Mouse (Mus musculus) hindbrain, embryonic 14.5 days (tissue): Measurements from ENCODE around the gene Teddm2. TPM values are rescaled to one million over a fixed set of nuclear protein-coding genes. Genes with fewer than 3 reads are reported as not detected.

Experiments used
- ATAC-seq: fragments of 200-750 bp; cut with Nextera tagmentation; 2 replicates; pipeline ENCODE4 v1.8.0; 2017; ENCODE audit warnings: moderate number of reproducible peaks, mild to moderate bottlenecking, moderate TSS enrichment, moderate library complexity; ENCODE audit not compliant: low FRiP score
- DNase-seq: peaks from one replicate; pipeline ENCODE4 v3.0.0-alpha.2; 2015; ENCODE audit warnings: low spot score
- H3K27ac ChIP-seq: fragments of 300-500 bp; sonication (generic); 2 replicates; pipeline ENCODE4 v1.5.1; 2014; ENCODE audit warnings: mild to moderate bottlenecking, moderate library complexity
- H3K27me3 ChIP-seq: fragments of 300-500 bp; sonication (generic); 2 replicates; pipeline ENCODE4 v1.6.1; 2014; ENCODE audit warnings: mild to moderate bottlenecking, low read length, mixed read lengths; ENCODE audit not compliant: control insufficient read depth, insufficient read depth
- H3K36me3 ChIP-seq: fragments of 300-500 bp; sonication (generic); replicated peaks from 2 replicates; pipeline ENCODE4 v1.6.1; 2014; ENCODE audit not compliant: control insufficient read depth, insufficient read depth
- H3K4me1 ChIP-seq: fragments of 300-500 bp; sonication (generic); replicated peaks from 2 replicates; pipeline ENCODE4 v1.6.1; 2014; ENCODE audit warnings: antibody characterized with exemption, low read length, mixed read lengths; ENCODE audit not compliant: control insufficient read depth, insufficient read depth
- H3K4me2 ChIP-seq: fragments of 300-500 bp; sonication (generic); replicated peaks from 2 replicates; pipeline ENCODE4 v1.6.1; 2014; ENCODE audit warnings: mild to moderate bottlenecking, moderate library complexity
- H3K4me3 ChIP-seq: fragments of 300-500 bp; sonication (generic); replicated peaks from 2 replicates; pipeline ENCODE4 v1.5.1; 2014; ENCODE audit warnings: mild to moderate bottlenecking, low read length
- H3K9ac ChIP-seq: fragments of 300-500 bp; sonication (generic); 2 replicates; pipeline ENCODE4 v1.6.1; 2014
- H3K9me3 ChIP-seq: fragments of 300-500 bp; sonication (generic); 2 replicates; pipeline ENCODE4 v1.6.1; 2016; ENCODE audit warnings: low read length; ENCODE audit not compliant: control insufficient read depth
- WGBS: fragments of 180-500 bp; shearing (Covaris S2); extraction: QIAGEN DNeasy Blood & Tissue Kit; methylation state at CpG from one replicate; pipeline ENCODE4 v1.1.7; 2014; 5-methylcytosine and 5-hydroxymethylcytosine counted together
- microRNA-seq: library from miRNA; unstranded; fragments of <30 nt; microRNA quantifications from one replicate; pipeline ENCODE4, GENCODE M21; 2016
- polyA plus RNA-seq: library from polyadenylated mRNA; unstranded; fragments of >200 nt; fragmentation: Nextera tagmentation; extraction: Ambion mirVana; gene quantifications from 2 replicates; pipeline ENCODE4 v1.2.1, GENCODE M21; 2014

The Teddm2 gene
- polyA plus RNA-seq, 1 experiment from 2014 or later, result 1.4 TPM

DNA sequence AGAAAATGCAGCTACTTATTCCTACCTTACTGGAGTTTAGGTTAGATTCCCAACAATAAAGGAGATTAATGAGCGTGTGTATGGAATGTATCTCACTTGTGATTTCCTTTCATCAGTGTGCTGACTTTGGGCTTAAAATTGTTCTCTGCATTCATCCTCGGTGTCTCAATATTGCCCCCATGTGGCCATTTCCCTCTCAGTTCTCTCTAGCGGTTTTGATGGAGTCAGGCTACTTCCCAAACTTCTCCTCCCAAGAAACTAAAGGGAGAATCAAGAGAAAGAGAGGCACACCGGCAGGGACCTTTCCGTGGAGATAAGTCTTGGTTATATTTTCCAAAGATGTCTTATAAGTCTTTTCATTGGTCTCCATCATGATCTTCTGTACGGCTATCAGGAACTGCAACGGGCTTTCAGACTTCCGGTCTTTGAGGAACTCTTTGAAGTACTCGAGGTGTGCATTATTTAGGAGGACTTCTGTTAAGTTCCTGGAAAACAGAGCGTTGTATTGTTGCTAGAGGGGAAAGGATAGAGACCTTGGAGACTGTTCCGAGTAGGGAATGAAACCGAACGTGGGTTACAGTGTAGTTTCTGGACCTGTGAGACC lies 92.5 kb downstream of the Teddm2 start:
- 57% methylated on average over 13 of the region's 13 CpGs for WGBS
- no peaks in the 10 kb centered on the region for H3K36me3 ChIP-seq
- no peak for ATAC-seq

DNA sequence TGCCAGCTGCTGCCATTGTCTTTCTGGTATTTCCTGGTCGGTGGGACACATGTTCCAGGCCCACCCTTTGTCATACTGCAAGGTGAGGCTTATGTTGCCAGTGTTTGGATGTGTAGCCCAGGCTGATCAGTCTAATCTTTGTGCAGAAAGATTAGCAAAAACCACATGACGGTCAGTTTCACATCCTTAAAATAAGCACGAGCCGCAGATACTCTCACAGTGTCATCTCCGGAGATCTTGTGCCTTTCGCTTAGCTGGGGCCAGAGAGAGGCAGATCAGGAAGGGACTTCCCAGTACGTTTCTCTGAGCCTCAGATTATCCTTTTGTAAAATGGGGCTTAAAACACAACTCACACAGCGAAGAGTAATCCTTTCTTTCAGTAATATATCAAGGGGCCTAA lies 96.5 kb downstream of the Teddm2 start:
- H3K36me3 ChIP-seq, result no peaks in the 10 kb centered on the region
- H3K4me1 ChIP-seq, result no peaks in the 10 kb centered on the region
- no peak overlapping the region for H3K27ac ChIP-seq
- no peak overlapping the region for H3K9ac ChIP-seq
- DNase-seq (no peak), ATAC-seq (no peak)
- 72% methylated on average over 8 of the region's 8 CpGs for WGBS
- H3K4me3 ChIP-seq, result no peak overlapping the region
- no peak overlapping the region for H3K4me2 ChIP-seq
- H3K27me3 ChIP-seq, result no peaks in the 10 kb centered on the region
- no peaks in the 10 kb centered on the region for H3K9me3 ChIP-seq

More for the DNA sequence above, 92.5 kb downstream of the Teddm2 start:
- peak; percentile 75 for DNase-seq
- Histone ChIP-seq H3K27me3 (no peaks in the 10 kb centered on the region), H3K9ac (no peak overlapping the region), H3K9me3 (no peaks in the 10 kb centered on the region), H3K4me3 (no peak overlapping the region), H3K27ac (no peak overlapping the region), H3K4me1 (no peaks in the 10 kb centered on the region), H3K4me2 (no peak overlapping the region)

DNA sequence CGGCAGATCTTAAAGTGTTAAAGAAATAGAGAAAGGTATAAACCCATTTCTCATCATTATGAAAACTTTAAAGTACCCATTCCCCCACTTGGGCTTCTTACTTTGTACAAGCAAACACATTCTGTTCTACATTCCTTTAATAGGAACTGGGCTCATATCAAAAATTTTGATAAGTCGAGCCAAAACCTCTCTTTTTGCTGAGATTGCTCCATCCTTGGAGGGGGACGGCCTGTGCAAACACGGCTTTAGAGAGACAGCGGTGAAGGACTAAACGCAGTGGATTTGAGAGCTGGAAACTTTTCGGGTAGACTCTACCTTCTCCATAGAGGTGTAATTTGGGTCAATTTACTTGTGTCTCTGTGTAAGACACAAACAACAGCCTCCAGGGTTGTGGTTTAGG lies 97.3 kb downstream of the Teddm2 start:
- Histone ChIP-seq H3K27ac (no peak overlapping the region), H3K9ac (no peak overlapping the region), H3K9me3 (no peaks in the 10 kb centered on the region), H3K27me3 (no peaks in the 10 kb centered on the region), H3K4me2 (no peak overlapping the region), H3K4me3 (no peak overlapping the region), H3K36me3 (no peaks in the 10 kb centered on the region), H3K4me1 (no peaks in the 10 kb centered on the region)
- ATAC-seq, result no peak
- WGBS, result 87% methylated on average over 7 of the region's 7 CpGs
- DNase-seq, result no peak

Small RNAs within 50 kb of the gene (microRNA-seq; reads per million reads assigned to microRNA genes)
- 13.6 reads per million, percentile 32 among the genes with 10 or more reads in this experiment for gene Mir8114

Other genes starting within 250 kb of the Teddm2 start
- 16.4 and 19.7 TPM in 2 replicates for gene Rgs8, start 247.2 kb downstream of the Teddm2 start, polyA plus RNA-seq
- gene Rgs16, start 159.9 kb downstream of the Teddm2 start, polyA plus RNA-seq, result 6.5 and 6.8 TPM in 2 replicates
- 37.2 and 40.9 TPM in 2 replicates for gene Rnasel, start 150.8 kb downstream of the Teddm2 start, polyA plus RNA-seq
- gene Rgsl1, start 56.1 kb downstream of the Teddm2 start, polyA plus RNA-seq, result 0.13 and 0.16 TPM in 2 replicates
- 0.25 and 0.51 TPM in 2 replicates for gene Teddm1b, start 25.9 kb downstream of the Teddm2 start, polyA plus RNA-seq
- gene Teddm1a, start 8.5 kb downstream of the Teddm2 start, polyA plus RNA-seq, result not detected in 2 replicates
- 199 and 206 TPM in 2 replicates for gene Glul, start 284 bp downstream of the Teddm2 start, polyA plus RNA-seq